8 mouse cellular contexts compared by ENCODE assay signal in genomic region chr11:77514281-77514831, GRCm38 (mm10). TPM values are rescaled to one million over a fixed set of nuclear protein-coding genes. Genes with fewer than 3 reads are reported as not detected.
DNase-seq lines count a peak whose midpoint lies in the region; ATAC-seq lines count a peak whose summit lies in the region.

No protein-coding gene starts in this region.

- WGBS in kidney, embryonic 15.5 days = 8% methylated on average over 19 of the region's 19 CpGs
- WGBS in heart, embryonic 12.5 days = 2% methylated on average over 19 of the region's 19 CpGs

- peaks cover 53% of the 10 kb centered on the region for H3K4me1 ChIP-seq in kidney, embryonic 15.5 days
- peaks cover 15% of the 10 kb centered on the region for H3K4me1 ChIP-seq in brown adipose tissue, adult 24 weeks (ENCODE audit: control insufficient read depth, insufficient read depth, insufficient read length, low read length)
- peaks cover 35% of the 10 kb centered on the region for H3K4me1 ChIP-seq in heart, embryonic 12.5 days (replicated peaks)

- H3K9ac ChIP-seq in kidney, embryonic 15.5 days = peak overlapping the region; percentile 46
- peak overlapping the region; percentile 74 for H3K9ac ChIP-seq in heart, embryonic 12.5 days

- H3K4me3 ChIP-seq in kidney, embryonic 15.5 days (replicated peaks) = peak overlapping the region; percentile 78
- H3K4me3 ChIP-seq in brown adipose tissue, adult 24 weeks (ENCODE audit: insufficient read depth, low read depth, low read length) = peak overlapping the region; percentile 76
- peak overlapping the region; percentile 71 for H3K4me3 ChIP-seq in heart, embryonic 12.5 days

- no peak for ATAC-seq in kidney, embryonic 15.5 days (replicated peaks; ENCODE audit: low FRiP score)
- peak; percentile 16 for ATAC-seq in heart, embryonic 12.5 days (ENCODE audit: insufficient number of reproducible peaks, low FRiP score)

- peak overlapping the region; percentile 88 for H3K4me2 ChIP-seq in kidney, embryonic 15.5 days
- H3K4me2 ChIP-seq in heart, embryonic 12.5 days = peak overlapping the region; percentile 92

- no peaks in the 10 kb centered on the region for H3K9me3 ChIP-seq in kidney, embryonic 15.5 days (replicated peaks)
- H3K9me3 ChIP-seq in heart, embryonic 12.5 days (replicated peaks) = no peaks in the 10 kb centered on the region

- peaks cover 33% of the 10 kb centered on the region for H3K27me3 ChIP-seq in kidney, embryonic 15.5 days
- H3K27me3 ChIP-seq in heart, embryonic 12.5 days (replicated peaks) = peaks cover 25% of the 10 kb centered on the region

- H3K27ac ChIP-seq in kidney, embryonic 15.5 days = 0 out of 2 replicates have a peak overlapping the region, but pooled peaks have one; percentile 13
- peak overlapping the region; percentile 76 for H3K27ac ChIP-seq in brown adipose tissue, adult 24 weeks (replicated peaks; ENCODE audit: low read depth, low read length)
- H3K27ac ChIP-seq in heart, embryonic 12.5 days (ENCODE audit: poor library complexity, severe bottlenecking) = peak overlapping the region; percentile 45

- peaks cover 6% of the 10 kb centered on the region; the same call in 1 of the 2 replicates for H3K36me3 ChIP-seq in kidney, embryonic 15.5 days
- peaks cover 7% of the 10 kb centered on the region for H3K36me3 ChIP-seq in heart, embryonic 12.5 days

- no peak for DNase-seq in kidney, postnatal 14 days
- peak; percentile 79 for DNase-seq in liver
- DNase-seq in retina, embryonic 14.5 days (ENCODE audit: low spot score) = peak; percentile 36
- DNase-seq in layer of hippocampus, postnatal 10 days (ENCODE audit: low spot score in 2 of 2) = no peak
- DNase-seq in layer of hippocampus, adult 11-12 months (ENCODE audit: low spot score) = no peak

RNA-seq across cellular contexts. Expression of gene Abhd15, which starts 0.6 kb away (rescaled TPM):
- polyA plus RNA-seq in kidney, embryonic 15.5 days (2015; fragmentation: Nextera tagmentation; extraction: Ambion mirVana) = 1.9 TPM in 2 replicates
- polyA plus RNA-seq in brown adipose tissue, adult 24 weeks (2012; ENCODE audit: insufficient read depth, insufficient read length, missing spikeins) = 13.4 and 16.1 TPM in 2 replicates
- polyA plus RNA-seq in heart, embryonic 12.5 days (2016; fragmentation: Nextera tagmentation; extraction: Ambion mirVana) = 0.72 and 1.4 TPM in 2 replicates
- 1 to 10 TPM; 1.1 to 1.2 TPM for total RNA-seq in layer of hippocampus, postnatal 10 days (2021)

RNA-seq across cellular contexts. Expression of gene Trp53i13, which starts 1.4 kb away (rescaled TPM):
- polyA plus RNA-seq in kidney, embryonic 15.5 days (2015; fragmentation: Nextera tagmentation; extraction: Ambion mirVana) = 34.8 and 41.2 TPM in 2 replicates
- polyA plus RNA-seq in brown adipose tissue, adult 24 weeks (2012; ENCODE audit: insufficient read depth, insufficient read length, missing spikeins) = 7.7 and 8.4 TPM in 2 replicates
- polyA plus RNA-seq in heart, embryonic 12.5 days (2016; fragmentation: Nextera tagmentation; extraction: Ambion mirVana) = 29.4 and 30.2 TPM in 2 replicates
- total RNA-seq in layer of hippocampus, postnatal 10 days (2021) = 1 to 10 TPM; 6.5 to 7.9 TPM

RNA-seq across cellular contexts. Expression of gene Gm10392, which starts 4.6 kb away (rescaled TPM):
- 0.27 TPM in 1 of 2 replicates, not detected in the other for polyA plus RNA-seq in kidney, embryonic 15.5 days (2015; fragmentation: Nextera tagmentation; extraction: Ambion mirVana)
- not detected in 2 replicates for polyA plus RNA-seq in brown adipose tissue, adult 24 weeks (2012; ENCODE audit: insufficient read depth, insufficient read length, missing spikeins)
- polyA plus RNA-seq in heart, embryonic 12.5 days (2016; fragmentation: Nextera tagmentation; extraction: Ambion mirVana) = not detected in 2 replicates
- not detected for total RNA-seq in layer of hippocampus, postnatal 10 days (2021)

RNA-seq across cellular contexts. Expression of gene Git1, which starts 21.0 kb away (rescaled TPM):
- 9.7 and 12.6 TPM in 2 replicates for polyA plus RNA-seq in kidney, embryonic 15.5 days (2015; fragmentation: Nextera tagmentation; extraction: Ambion mirVana)
- polyA plus RNA-seq in brown adipose tissue, adult 24 weeks (2012; ENCODE audit: insufficient read depth, insufficient read length, missing spikeins) = 13.6 and 15.6 TPM in 2 replicates
- 9.3 and 10.2 TPM in 2 replicates for polyA plus RNA-seq in heart, embryonic 12.5 days (2016; fragmentation: Nextera tagmentation; extraction: Ambion mirVana)
- total RNA-seq in layer of hippocampus, postnatal 10 days (2021) = 100 to 1,000 TPM; 151 to 166 TPM

RNA-seq across cellular contexts. Expression of gene Ankrd13b, which starts 24.9 kb away (rescaled TPM):
- polyA plus RNA-seq in kidney, embryonic 15.5 days (2015; fragmentation: Nextera tagmentation; extraction: Ambion mirVana) = 5.3 and 6.9 TPM in 2 replicates
- 1.2 and 1.6 TPM in 2 replicates for polyA plus RNA-seq in brown adipose tissue, adult 24 weeks (2012; ENCODE audit: insufficient read depth, insufficient read length, missing spikeins)
- 3.7 and 4.8 TPM in 2 replicates for polyA plus RNA-seq in heart, embryonic 12.5 days (2016; fragmentation: Nextera tagmentation; extraction: Ambion mirVana)
- total RNA-seq in layer of hippocampus, postnatal 10 days (2021) = 100 to 1,000 TPM; 149 to 153 TPM

Comparison
In these comparisons a context has a peak if more than half of its experiments do, and no peak if none do; other contexts are left out.
1. H3K27ac ChIP-seq: peak in every context shown above with its lines; median percentile 76 in brown adipose tissue, adult 24 weeks; 45 in heart, embryonic 12.5 days; 13 in kidney, embryonic 15.5 days.
2. DNase-seq: peak in liver (single experiment) and retina, embryonic 14.5 days (single experiment); none in kidney, postnatal 14 days (single experiment), layer of hippocampus, postnatal 10 days (0 of 2) and layer of hippocampus, adult 11-12 months (single experiment).
3. Peak in every context shown above with its lines, with median percentiles within 50 percentile points of each other: H3K4me3 ChIP-seq.